Mouse (Mus musculus) midbrain, postnatal 0 days (tissue): ENCODE data around the gene Gm20388. TPM values are rescaled to one million over a fixed set of nuclear protein-coding genes. Genes with fewer than 3 reads are reported as not detected.

Source experiments
- ATAC-seq: fragments of 200-750 bp; cut with Nextera tagmentation; 2 replicates; pipeline ENCODE4 v1.8.0; 2017; ENCODE audit warnings: moderate number of reproducible peaks, mild to moderate bottlenecking, moderate TSS enrichment, moderate library complexity; ENCODE audit not compliant: low FRiP score
- DNase-seq: peaks from one replicate; pipeline ENCODE4 v3.0.0-alpha.2; 2015; ENCODE audit warnings: low spot score
- H3K27ac ChIP-seq: fragments of 300-500 bp; sonication (generic); 2 replicates; pipeline ENCODE4 v1.5.1; 2014; ENCODE audit warnings: low read depth, mild to moderate bottlenecking, low read length, mixed read lengths
- H3K27me3 ChIP-seq: fragments of 300-500 bp; sonication (generic); 2 replicates; pipeline ENCODE4 v1.6.1; 2014; ENCODE audit warnings: low read length, control low read depth, mixed read lengths; ENCODE audit not compliant: insufficient read depth
- H3K36me3 ChIP-seq: fragments of 300-500 bp; sonication (generic); 2 replicates; pipeline ENCODE4 v1.6.1; 2014; ENCODE audit warnings: low read length, control low read depth, mixed read lengths; ENCODE audit not compliant: insufficient read depth
- H3K4me1 ChIP-seq: fragments of 300-500 bp; sonication (generic); 2 replicates; pipeline ENCODE4 v1.6.1; 2014; ENCODE audit warnings: mild to moderate bottlenecking, control low read depth, antibody characterized with exemption, low read length, mixed read lengths; ENCODE audit not compliant: insufficient read depth
- H3K4me2 ChIP-seq: fragments of 300-500 bp; sonication (generic); 2 replicates; pipeline ENCODE4 v1.6.1; 2014; ENCODE audit warnings: low read depth, mild to moderate bottlenecking, low read length, mixed read lengths; ENCODE audit not compliant: poor library complexity, severe bottlenecking
- H3K4me3 ChIP-seq: fragments of 300-500 bp; sonication (generic); 2 replicates; pipeline ENCODE4 v1.5.1; 2014; ENCODE audit warnings: low read depth, mild to moderate bottlenecking, low read length, moderate library complexity
- H3K9ac ChIP-seq: fragments of 300-500 bp; sonication (generic); replicated peaks from 2 replicates; pipeline ENCODE4 v1.6.1; 2014; ENCODE audit warnings: mild to moderate bottlenecking, low read length, moderate library complexity, mixed read lengths; ENCODE audit not compliant: poor library complexity, severe bottlenecking
- H3K9me3 ChIP-seq: fragments of 300-500 bp; sonication (generic); 2 replicates; pipeline ENCODE4 v1.6.1; 2016; ENCODE audit warnings: low read length, control low read depth
- CTCF ChIP-seq: IDR thresholded peaks from 2 replicates; pipeline ENCODE4 v1.5.1; 2016; ENCODE audit warnings: antibody characterized with exemption, mild to moderate bottlenecking
- WGBS: fragments of 180-500 bp; shearing (Covaris S2); extraction: QIAGEN DNeasy Blood & Tissue Kit; methylation state at CpG from one replicate; pipeline ENCODE4 v1.1.7; 2014; 5-methylcytosine and 5-hydroxymethylcytosine counted together
- polyA plus RNA-seq: library from polyadenylated mRNA; unstranded; fragments of >200 nt; fragmentation: Nextera tagmentation; extraction: Ambion mirVana; gene quantifications from 2 replicates; pipeline ENCODE4 v1.2.1, GENCODE M21; 2015
- total RNA-seq: library from RNA; depleted of rRNA; stranded (reverse); fragments of >200 nt; gene quantifications from 2 replicates; pipeline ENCODE4 v1.2.3, GENCODE M21; 2014

Gene Gm20388
- total and polyA plus RNA-seq, 2 experiments from 2014 or later = 74.2 TPM; not detected in 1

GRCm38 (mm10) chr8:120777732-120778131 lies 867.1 kb downstream of the Gm20388 start:
- no peak for TF ChIP-seq CTCF
- Histone ChIP-seq H3K4me1 (no peaks in the 10 kb centered on the region), H3K27ac (no peak overlapping the region), H3K4me3 (no peak overlapping the region), H3K36me3 (no peaks in the 10 kb centered on the region), H3K9me3 (no peaks in the 10 kb centered on the region), H3K9ac (no peak overlapping the region), H3K4me2 (no peak overlapping the region), H3K27me3 (no peaks in the 10 kb centered on the region)
- DNase-seq (peak; percentile 60), ATAC-seq (no peak)
- 37% methylated on average over 13 of the region's 13 CpGs for WGBS

DNA sequence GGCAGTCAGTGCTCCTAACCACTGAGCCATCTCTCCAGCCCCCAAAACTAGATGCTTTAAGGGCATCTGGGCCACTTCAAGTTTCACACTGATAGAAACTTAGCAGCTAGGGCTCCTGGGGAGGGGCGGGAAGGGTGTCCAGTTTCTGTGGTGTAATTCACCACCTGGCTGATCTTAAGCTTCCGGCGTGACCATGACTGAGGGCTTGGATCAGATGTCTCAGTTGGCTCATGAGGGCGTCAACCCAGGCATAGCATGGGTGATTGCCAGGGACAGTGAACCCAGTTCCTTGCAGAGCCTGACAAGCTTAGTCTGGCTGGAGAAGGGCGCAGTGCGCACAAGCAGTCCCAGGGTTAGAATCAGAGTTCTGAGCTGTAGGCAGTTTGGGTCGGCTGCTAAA lies 868.5 kb downstream of the Gm20388 start:
- Histone ChIP-seq H3K27ac (no peak overlapping the region), H3K36me3 (no peaks in the 10 kb centered on the region), H3K27me3 (no peaks in the 10 kb centered on the region), H3K9ac (no peak overlapping the region), H3K4me1 (no peaks in the 10 kb centered on the region), H3K9me3 (no peaks in the 10 kb centered on the region), H3K4me2 (no peak overlapping the region), H3K4me3 (no peak overlapping the region)
- ATAC-seq = no peak
- no peak for DNase-seq
- TF ChIP-seq CTCF = no peak
- 97% methylated on average over 7 of the region's 7 CpGs for WGBS

GRCm38 (mm10) chr8:120783781-120784180 lies 873.1 kb downstream of the Gm20388 start:
- Histone ChIP-seq H3K9ac (no peak overlapping the region), H3K27me3 (no peaks in the 10 kb centered on the region), H3K9me3 (no peaks in the 10 kb centered on the region), H3K27ac (no peak overlapping the region), H3K4me2 (no peak overlapping the region), H3K4me1 (no peaks in the 10 kb centered on the region), H3K36me3 (no peaks in the 10 kb centered on the region), H3K4me3 (no peak overlapping the region)
- 88% methylated on average over 4 of the region's 4 CpGs for WGBS
- no peak for DNase-seq
- TF ChIP-seq CTCF = no peak
- no peak for ATAC-seq

- H3K9ac ChIP-seq = no peak overlapping the region
- ATAC-seq (no peak), DNase-seq (no peak)
- H3K9me3 ChIP-seq = no peaks in the 10 kb centered on the region
- TF ChIP-seq CTCF = no peak
- 88% methylated on average over 4 of the region's 4 CpGs for whole genome bisulfite sequencing
- H3K27me3 ChIP-seq = no peaks in the 10 kb centered on the region
- no peak overlapping the region for H3K4me3 ChIP-seq
- H3K36me3 ChIP-seq = no peaks in the 10 kb centered on the region
- H3K4me2 ChIP-seq = no peak overlapping the region
- H3K4me1 ChIP-seq = no peaks in the 10 kb centered on the region
- no peak overlapping the region for H3K27ac ChIP-seq
These were observed 876.1 kb downstream of the Gm20388 start for GRCm38 (mm10) chr8:120786753-120787152.

- H3K36me3 ChIP-seq = no peaks in the 10 kb centered on the region
- 54% methylated on average over 5 of the region's 5 CpGs for WGBS
These were observed 877.0 kb downstream of the Gm20388 start for GRCm38 (mm10) chr8:120787631-120788030.

GRCm38 (mm10) chr8:120792710-120793109 lies 882.1 kb downstream of the Gm20388 start:
- H3K4me2 ChIP-seq = no peak overlapping the region
- 85% methylated on average over 15 of the region's 15 CpGs for whole genome bisulfite sequencing
- H3K27ac ChIP-seq = no peak overlapping the region
- H3K4me3 ChIP-seq = no peak overlapping the region
- no peak for TF ChIP-seq CTCF
- H3K27me3 ChIP-seq = no peaks in the 10 kb centered on the region
- ATAC-seq (no peak), DNase-seq (no peak)
- H3K9ac ChIP-seq = no peak overlapping the region
- no peaks in the 10 kb centered on the region for H3K4me1 ChIP-seq
- H3K9me3 ChIP-seq = no peaks in the 10 kb centered on the region
- H3K36me3 ChIP-seq = no peaks in the 10 kb centered on the region

More at GRCm38 (mm10) chr8:120787631-120788030, 877.0 kb downstream of the Gm20388 start:
- Histone ChIP-seq H3K4me3 (no peak overlapping the region), H3K4me2 (no peak overlapping the region), H3K9ac (no peak overlapping the region), H3K27ac (no peak overlapping the region), H3K27me3 (no peaks in the 10 kb centered on the region), H3K9me3 (no peaks in the 10 kb centered on the region), H3K4me1 (no peaks in the 10 kb centered on the region)
- ATAC-seq (no peak), DNase-seq (no peak)
- no peak for TF ChIP-seq CTCF
